Mouse (Mus musculus) hindbrain, embryonic 12.5 days (tissue): ENCODE measurements at regions not wholly inside any gene's neighbourhood (a gene's known extent, or its start where the extent isn't known, plus 50 kb on each side); places are given as distances from the start of the nearest gene placed in this dataset.
"Not testable (repeated sequence)": the region's sequence is repeated elsewhere in the genome, so short reads cannot be mapped to it uniquely, and the experiment has no call there.

ENCODE experiments used
- ATAC-seq: fragments of 200-750 bp; cut with Nextera tagmentation; 2 replicates; pipeline ENCODE4 v1.8.0; 2017; ENCODE audit warnings: moderate TSS enrichment; ENCODE audit not compliant: low FRiP score
- H3K27ac ChIP-seq: fragments of 300-500 bp; sonication (generic); 2 replicates; pipeline ENCODE4 v1.5.1; 2016; ENCODE audit warnings: mild to moderate bottlenecking
- H3K27me3 ChIP-seq: fragments of 300-500 bp; sonication (generic); 2 replicates; pipeline ENCODE4 v1.6.1; 2016; ENCODE audit warnings: mild to moderate bottlenecking
- H3K36me3 ChIP-seq: fragments of 300-500 bp; sonication (generic); 2 replicates; pipeline ENCODE4 v1.6.1; 2016; ENCODE audit warnings: mild to moderate bottlenecking
- H3K4me1 ChIP-seq: fragments of 300-500 bp; sonication (generic); 2 replicates; pipeline ENCODE4 v1.6.1; 2016
- H3K4me2 ChIP-seq: fragments of 300-500 bp; sonication (generic); replicated peaks from 2 replicates; pipeline ENCODE4 v1.6.1; 2016; ENCODE audit warnings: mild to moderate bottlenecking
- H3K4me3 ChIP-seq: fragments of 300-500 bp; sonication (generic); 2 replicates; pipeline ENCODE4 v1.5.1; 2016; ENCODE audit warnings: mild to moderate bottlenecking
- H3K9ac ChIP-seq: fragments of 300-500 bp; sonication (generic); 2 replicates; pipeline ENCODE4 v1.6.1; 2016; ENCODE audit warnings: mild to moderate bottlenecking, moderate library complexity
- H3K9me3 ChIP-seq: fragments of 300-500 bp; sonication (generic); replicated peaks from 2 replicates; pipeline ENCODE4 v1.6.1; 2016; ENCODE audit warnings: mild to moderate bottlenecking
- WGBS: fragments of 180-500 bp; shearing (Covaris S2); methylation state at CpG from one replicate; pipeline ENCODE4 v1.1.7; 2016; 5-methylcytosine and 5-hydroxymethylcytosine counted together

DNA sequence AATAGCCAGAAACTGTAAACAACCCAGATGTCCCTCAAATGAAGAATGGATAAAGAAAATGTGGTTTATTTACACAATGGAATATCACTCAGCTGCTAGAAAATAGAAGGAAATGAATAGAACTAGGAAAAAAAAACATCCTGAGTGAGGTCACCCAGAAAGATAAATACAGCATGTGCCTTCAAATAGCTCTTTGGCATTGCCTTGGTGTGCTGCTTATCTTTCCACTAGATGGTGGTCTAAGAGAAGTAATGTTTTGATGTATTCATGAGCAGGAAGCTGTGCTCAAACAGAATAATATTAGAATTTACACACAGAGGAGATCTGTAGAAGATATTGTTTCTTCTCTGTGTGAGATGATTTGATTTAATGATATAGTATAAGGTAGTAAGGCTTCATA lies 78.8 kb downstream of the Zfp619 start:
- Histone ChIP-seq H3K4me3 (no peak overlapping the region), H3K9me3 (no peaks in the 10 kb centered on the region), H3K27me3 (no peaks in the 10 kb centered on the region), H3K36me3 (no peaks in the 10 kb centered on the region), H3K9ac (no peak overlapping the region), H3K4me2 (no peak overlapping the region), H3K4me1 (no peaks in the 10 kb centered on the region), H3K27ac (no peak overlapping the region)
- ATAC-seq, result no peak

DNA sequence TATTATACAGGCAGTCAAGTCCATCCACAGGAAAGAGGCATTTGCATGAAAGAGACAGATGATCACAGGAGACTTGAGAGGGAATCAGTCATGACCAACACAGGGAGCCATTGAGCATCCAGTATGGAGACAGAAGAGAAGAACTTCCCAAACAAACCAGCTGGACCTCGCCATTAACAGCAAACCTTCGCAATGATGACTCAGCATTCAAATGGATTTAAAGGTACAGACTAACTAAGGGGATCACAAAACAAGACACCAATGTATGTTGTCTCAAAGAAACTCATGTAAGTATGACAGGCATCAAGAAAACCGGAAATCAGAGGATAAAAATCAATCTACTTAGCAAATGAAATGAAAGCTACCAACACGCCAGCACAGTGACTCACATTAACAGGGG lies 96.2 kb downstream of the Zfp619 start:
- H3K27me3 ChIP-seq, result no peaks in the 10 kb centered on the region
- no peaks in the 10 kb centered on the region for H3K9me3 ChIP-seq
- no peak overlapping the region for H3K9ac ChIP-seq
- H3K36me3 ChIP-seq, result no peaks in the 10 kb centered on the region
- no peak overlapping the region for H3K27ac ChIP-seq
- ATAC-seq, result no peak
- WGBS, result 81% methylated on average over 4 of the region's 4 CpGs
- H3K4me3 ChIP-seq, result no peak overlapping the region
- no peak overlapping the region for H3K4me2 ChIP-seq
- H3K4me1 ChIP-seq, result no peaks in the 10 kb centered on the region

DNA sequence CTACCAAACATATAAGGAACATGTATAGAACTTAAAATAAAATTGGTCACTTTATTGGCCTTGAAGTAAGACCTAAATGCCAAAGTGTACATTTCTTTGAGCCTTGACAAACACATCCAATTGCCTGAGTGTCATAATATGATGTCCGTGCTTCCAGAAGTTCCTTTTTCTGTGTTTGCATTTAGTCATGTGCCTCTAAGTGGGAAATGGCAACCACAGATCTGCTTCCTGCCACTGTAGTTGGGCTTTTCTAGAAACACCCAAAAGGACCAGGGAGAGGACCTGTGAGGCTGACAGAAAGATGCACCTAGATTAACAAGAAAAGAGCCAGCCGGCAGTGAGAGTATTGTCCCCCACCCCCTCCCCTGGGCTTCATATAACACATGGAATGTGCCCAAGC lies 97.5 kb downstream of the Zfp619 start:
- no peaks in the 10 kb centered on the region for H3K9me3 ChIP-seq
- H3K9ac ChIP-seq, result no peak overlapping the region
- H3K4me2 ChIP-seq, result no peak overlapping the region
- ATAC-seq, result no peak
- no peaks in the 10 kb centered on the region for H3K27me3 ChIP-seq
- no peak overlapping the region for H3K27ac ChIP-seq
- no peak overlapping the region for H3K4me3 ChIP-seq
- H3K36me3 ChIP-seq, result no peaks in the 10 kb centered on the region
- 92% methylated on average over 2 of the region's 2 CpGs for WGBS
- H3K4me1 ChIP-seq, result 0 out of 2 replicates have a peak, but pooled peaks cover 3% of the 10 kb centered on the region

DNA sequence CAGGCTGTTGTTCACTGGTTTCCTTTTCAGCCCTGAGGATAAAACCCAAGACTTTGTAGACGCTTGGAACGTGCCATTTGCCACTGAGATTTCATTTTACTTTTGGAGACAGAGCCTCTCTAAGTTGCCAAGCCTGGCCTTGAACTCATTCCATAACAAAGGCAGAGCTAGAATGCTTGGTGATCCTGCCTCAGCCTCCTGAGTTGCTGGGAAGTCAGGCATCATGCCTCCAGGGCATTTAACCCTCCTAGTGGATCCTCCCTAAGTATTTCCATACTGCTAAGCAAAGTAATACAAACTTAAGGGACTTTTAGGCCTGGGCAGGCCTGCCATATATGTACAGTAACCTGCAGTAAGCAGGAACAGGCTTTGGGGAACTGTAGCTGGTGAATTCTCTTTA lies 104.2 kb downstream of the Zfp619 start:
- 85% methylated on average over 2 of the region's 2 CpGs for WGBS
- H3K4me2 ChIP-seq, result no peak overlapping the region
- no peak overlapping the region for H3K9ac ChIP-seq
- H3K4me1 ChIP-seq, result 0 out of 2 replicates have a peak, but pooled peaks cover 3% of the 10 kb centered on the region
- H3K4me3 ChIP-seq, result no peak overlapping the region
- H3K9me3 ChIP-seq, result no peaks in the 10 kb centered on the region
- H3K27ac ChIP-seq, result no peak overlapping the region
- no peaks in the 10 kb centered on the region for H3K27me3 ChIP-seq
- ATAC-seq, result no peak
- H3K36me3 ChIP-seq, result no peaks in the 10 kb centered on the region

DNA sequence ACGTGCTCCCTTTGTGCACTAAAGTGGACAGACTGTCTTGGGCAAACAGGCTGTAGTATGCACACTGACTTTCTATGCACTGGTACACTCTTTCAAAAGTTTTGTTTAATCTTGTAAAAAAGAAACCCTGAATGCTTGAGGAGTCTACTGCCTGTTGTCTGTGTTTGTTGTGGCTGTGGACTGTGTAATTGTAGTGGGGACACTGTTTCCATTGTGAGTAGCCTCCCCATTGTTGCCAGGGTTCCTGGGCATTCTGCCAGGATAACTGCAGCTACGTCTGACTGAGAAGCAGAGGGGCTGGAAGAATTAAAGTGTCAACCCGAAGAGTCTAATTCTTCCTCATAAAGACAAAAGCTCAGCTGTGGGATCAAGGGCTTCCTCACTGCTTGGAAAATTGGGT lies 115.3 kb downstream of the Zfp619 start:
- peak; percentile 87 for ATAC-seq
- Histone ChIP-seq H3K27ac (no peak overlapping the region), H3K4me2 (no peak overlapping the region), H3K27me3 (no peaks in the 10 kb centered on the region), H3K9me3 (no peaks in the 10 kb centered on the region), H3K4me1 (peaks cover 2% of the 10 kb centered on the region; the same call in 1 of the 2 replicates), H3K9ac (no peak overlapping the region), H3K4me3 (no peak overlapping the region), H3K36me3 (no peaks in the 10 kb centered on the region)
- 22% methylated on average over 3 of the region's 3 CpGs for WGBS

DNA sequence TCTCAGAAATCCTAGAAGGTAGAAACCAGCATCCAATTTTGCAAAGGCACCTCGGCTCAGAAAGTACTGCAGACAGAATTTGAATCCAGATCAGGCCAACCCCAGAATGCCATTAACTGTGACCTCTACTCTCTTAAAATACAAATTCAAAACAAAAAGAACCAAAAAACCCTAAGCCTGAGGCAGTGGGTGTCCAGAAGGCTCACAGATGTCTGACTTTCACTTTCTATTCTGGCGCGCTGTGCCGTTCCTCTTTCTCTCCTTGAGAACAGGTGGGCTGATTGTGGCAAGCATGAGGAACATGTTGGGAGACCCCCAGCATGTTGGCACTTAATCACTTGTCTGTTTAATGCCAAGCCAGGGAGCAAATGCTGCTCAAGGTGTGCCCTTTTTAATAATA lies 124.8 kb downstream of the Zfp619 start:
- WGBS, result 83% methylated on average over 4 of the region's 4 CpGs
- Histone ChIP-seq H3K4me3 (no peak overlapping the region), H3K4me2 (no peak overlapping the region), H3K9ac (no peak overlapping the region), H3K27me3 (no peaks in the 10 kb centered on the region), H3K4me1 (no peaks in the 10 kb centered on the region), H3K9me3 (no peaks in the 10 kb centered on the region), H3K36me3 (no peaks in the 10 kb centered on the region), H3K27ac (no peak overlapping the region)
- ATAC-seq, result no peak

DNA sequence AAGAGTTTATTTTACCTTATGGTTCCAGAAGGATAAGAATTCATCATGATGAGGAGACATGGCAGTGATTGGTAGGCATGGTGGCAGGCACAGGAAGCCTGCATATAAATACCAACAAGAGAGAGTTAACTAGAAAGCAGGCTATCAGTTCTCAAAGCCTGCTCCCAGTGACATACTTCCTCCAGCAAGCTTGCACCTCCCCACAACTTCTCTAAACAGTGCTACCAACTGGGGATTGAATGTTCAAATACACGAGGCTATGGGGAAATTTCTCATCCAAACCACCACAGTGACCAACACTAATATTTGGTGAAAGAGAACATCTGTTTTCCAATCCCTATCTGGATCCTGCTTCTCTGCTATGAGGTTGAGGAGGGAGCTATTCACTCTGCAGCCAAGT lies 125.8 kb downstream of the Zfp619 start:
- no peak overlapping the region for H3K27ac ChIP-seq
- no peak overlapping the region for H3K9ac ChIP-seq
- 63% methylated on average over 1 of the region's 1 CpGs for WGBS
- H3K4me1 ChIP-seq, result no peaks in the 10 kb centered on the region
- no peaks in the 10 kb centered on the region for H3K9me3 ChIP-seq
- no peaks in the 10 kb centered on the region for H3K36me3 ChIP-seq
- no peaks in the 10 kb centered on the region for H3K27me3 ChIP-seq
- no peak for ATAC-seq
- no peak overlapping the region for H3K4me2 ChIP-seq
- no peak overlapping the region for H3K4me3 ChIP-seq

DNA sequence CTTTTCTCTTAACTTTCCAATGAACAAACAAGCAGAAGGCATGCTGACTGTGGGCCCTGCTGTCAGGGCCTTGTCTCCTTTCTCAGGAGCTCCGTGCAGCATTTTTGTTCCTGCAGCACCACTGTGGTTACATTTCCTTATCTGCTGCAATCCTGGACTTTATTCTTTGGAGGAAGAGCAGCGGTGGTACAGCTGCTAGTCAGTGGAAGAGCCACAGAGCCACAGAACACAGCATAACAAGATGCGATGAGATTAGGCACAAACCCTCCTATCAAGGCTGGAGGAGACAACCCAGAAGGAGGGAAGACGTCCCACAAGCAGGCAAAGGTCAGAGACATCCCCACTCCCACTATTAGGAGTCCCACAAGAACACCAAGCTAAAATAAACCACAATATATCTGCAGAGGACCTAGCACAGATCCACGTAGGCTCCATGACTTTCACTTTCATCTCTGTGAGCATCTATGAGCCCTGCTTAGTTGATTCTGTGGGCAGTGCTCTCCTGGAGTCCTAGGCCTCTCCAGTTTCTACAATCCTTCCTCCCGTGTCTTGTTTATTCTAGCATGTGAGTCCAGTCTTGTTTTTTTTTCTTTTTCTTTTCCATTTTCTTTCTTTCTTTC lies 133.0 kb downstream of the Zfp619 start:
- Histone ChIP-seq H3K36me3 (no peaks in the 10 kb centered on the region), H3K9me3 (no peaks in the 10 kb centered on the region), H3K27ac (no peak overlapping the region), H3K4me1 (no peaks in the 10 kb centered on the region), H3K9ac (no peak overlapping the region), H3K4me2 (no peak overlapping the region), H3K27me3 (no peaks in the 10 kb centered on the region), H3K4me3 (no peak overlapping the region)
- WGBS, result 76% methylated on average over 6 of the region's 6 CpGs
- ATAC-seq, result no peak

DNA sequence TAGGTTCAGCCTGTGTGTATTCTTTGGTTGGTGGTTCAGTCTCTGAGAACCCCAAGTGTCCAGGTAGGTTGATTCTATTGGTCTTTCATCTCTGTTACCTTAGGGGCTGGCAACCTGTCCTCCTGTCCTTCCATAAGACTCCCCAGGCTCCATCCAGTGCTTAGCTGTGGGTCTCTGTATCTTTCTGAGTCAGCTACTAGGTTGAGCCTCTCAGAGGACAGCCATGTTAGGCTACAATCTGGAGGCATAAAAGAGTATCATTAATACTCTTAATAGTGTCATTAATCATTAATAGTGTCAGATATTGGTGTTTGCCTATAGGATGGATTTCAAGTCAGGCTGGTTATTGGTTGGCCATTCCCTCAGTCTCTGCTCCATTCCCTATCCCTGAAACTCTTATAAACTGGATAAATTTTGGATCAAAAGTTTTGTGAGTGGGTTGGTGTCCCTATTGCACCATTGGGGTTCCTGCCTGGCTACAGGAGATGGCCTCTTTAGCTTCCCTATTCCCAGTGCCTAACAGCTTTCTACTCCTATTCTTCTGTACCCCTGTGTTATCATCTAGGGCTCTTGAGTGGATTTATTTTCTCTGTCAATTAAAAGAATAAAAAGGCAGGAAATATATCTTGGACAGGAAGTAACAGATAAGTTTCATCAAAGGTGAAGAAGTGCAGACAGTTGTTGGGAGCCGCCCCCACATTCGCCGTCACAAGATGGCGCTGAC lies 137.2 kb downstream of the Zfp619 start:
- no peaks in the 10 kb centered on the region for H3K27me3 ChIP-seq
- H3K4me3 ChIP-seq, result no peak overlapping the region
- 0 out of 2 replicates have a peak overlapping the region, but pooled peaks have one; percentile 27 for H3K4me2 ChIP-seq
- H3K36me3 ChIP-seq, result no peaks in the 10 kb centered on the region
- ATAC-seq, result peak; percentile 76
- H3K27ac ChIP-seq, result no peak overlapping the region
- H3K9me3 ChIP-seq, result no peaks in the 10 kb centered on the region
- H3K4me1 ChIP-seq, result peaks cover 6% of the 10 kb centered on the region
- WGBS, result 17% methylated on average over 4 of the region's 4 CpGs
- no peak overlapping the region for H3K9ac ChIP-seq

DNA sequence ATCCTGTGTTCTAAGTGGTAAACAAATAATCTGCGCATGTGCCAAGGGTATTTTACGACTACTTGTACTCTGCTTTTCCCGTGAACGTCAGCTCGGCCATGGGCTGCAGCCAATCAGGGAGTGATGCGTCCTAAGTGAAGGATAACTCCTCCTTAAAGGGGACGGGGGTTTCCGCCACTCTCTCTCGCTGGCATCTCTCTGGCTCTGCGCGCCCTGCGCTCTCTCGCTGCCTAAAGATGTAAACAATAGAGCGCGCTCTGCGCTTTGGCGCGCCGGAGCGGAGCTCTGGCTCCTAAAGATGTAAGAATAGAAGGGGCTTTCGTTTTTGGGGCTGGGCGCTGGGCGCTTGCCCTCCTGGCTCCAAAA lies 137.7 kb downstream of the Zfp619 start:
- H3K27me3 ChIP-seq, H3K9me3 ChIP-seq, H3K4me1 ChIP-seq, H3K36me3 ChIP-seq: not testable (repeated sequence)
- Histone ChIP-seq H3K27ac (peak overlapping the region; percentile 84), H3K4me2 (peak overlapping the region; percentile 62), H3K4me3 (peak overlapping the region; percentile 43), H3K9ac (peak overlapping the region; percentile 71)
- 14% methylated on average over 23 of the region's 23 CpGs for WGBS
- ATAC-seq, result peak; percentile 76

DNA sequence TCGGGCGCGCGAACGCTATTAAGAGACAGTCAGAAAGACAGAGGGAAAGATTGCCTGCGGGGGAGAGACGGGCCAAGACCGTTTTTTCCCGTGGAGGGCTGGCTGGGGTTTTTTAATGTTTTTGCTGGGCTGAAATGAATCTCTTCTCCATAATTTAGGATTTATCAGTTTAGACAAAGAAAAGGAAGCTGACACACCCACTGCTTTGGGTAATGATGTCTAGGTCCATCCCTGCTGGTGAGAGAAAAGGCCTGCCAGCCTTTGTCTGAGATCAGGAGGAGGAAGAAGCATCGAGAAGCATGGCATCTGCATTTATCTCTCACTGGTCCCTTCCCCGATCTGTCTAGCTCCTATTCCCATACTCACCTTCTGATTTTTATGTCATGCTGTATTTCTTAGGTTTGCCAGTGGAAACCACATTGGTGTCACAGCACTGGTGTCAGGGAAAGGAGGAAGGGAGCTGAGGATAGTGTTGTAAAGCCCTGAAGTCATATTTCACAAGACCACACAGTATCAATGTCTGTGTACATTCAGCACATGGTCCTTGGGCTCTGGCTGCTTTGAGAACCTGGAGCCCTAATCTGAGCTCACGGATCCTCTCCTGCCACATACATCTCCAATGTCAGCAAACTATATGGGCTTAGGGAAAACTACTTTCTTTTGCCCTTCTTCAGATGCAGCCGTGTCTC lies 138.3 kb downstream of the Zfp619 start:
- peak; percentile 68 for ATAC-seq

DNA sequence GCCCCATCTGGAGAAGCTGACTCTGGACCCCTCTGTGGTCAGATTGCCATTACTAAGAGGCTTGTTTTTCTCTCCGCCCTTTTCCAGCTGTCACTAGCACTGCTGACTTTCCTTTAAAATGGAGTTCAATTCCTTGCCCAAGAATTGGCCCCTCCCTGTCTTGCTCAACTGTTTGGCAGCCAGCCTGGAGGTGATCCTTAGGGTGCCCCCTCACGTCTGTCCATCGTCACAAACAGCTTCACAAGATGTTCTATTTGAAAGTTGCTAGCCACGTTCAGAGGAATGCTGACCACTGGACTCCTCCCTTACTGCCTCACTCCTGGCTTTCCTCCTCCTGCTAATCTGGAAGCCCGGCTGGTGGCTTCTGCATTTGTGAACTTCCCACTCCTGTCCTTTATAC lies 142.0 kb downstream of the Zfp619 start:
- ATAC-seq, result no peak

More for the DNA sequence above, 138.3 kb downstream of the Zfp619 start:
- Histone ChIP-seq H3K4me3 (peak overlapping the region; percentile 43), H3K4me2 (peak overlapping the region; percentile 62), H3K4me1 (peaks cover 6% of the 10 kb centered on the region), H3K9ac (peak overlapping the region; percentile 71), H3K27me3 (no peaks in the 10 kb centered on the region), H3K27ac (peak overlapping the region; percentile 84), H3K9me3 (no peaks in the 10 kb centered on the region), H3K36me3 (no peaks in the 10 kb centered on the region)
- 30% methylated on average over 13 of the region's 13 CpGs for WGBS

More for the DNA sequence above, 142.0 kb downstream of the Zfp619 start:
- H3K27ac ChIP-seq, result no peak overlapping the region
- no peak overlapping the region for H3K9ac ChIP-seq
- H3K27me3 ChIP-seq, result no peaks in the 10 kb centered on the region
- H3K4me2 ChIP-seq, result no peak overlapping the region
- H3K36me3 ChIP-seq, result no peaks in the 10 kb centered on the region
- no peak overlapping the region for H3K4me3 ChIP-seq
- peaks cover 6% of the 10 kb centered on the region for H3K4me1 ChIP-seq
- WGBS, result 47% methylated on average over 5 of the region's 5 CpGs
- no peaks in the 10 kb centered on the region for H3K9me3 ChIP-seq
